Mouse (Mus musculus) cortical plate, adult 2 months (tissue): ENCODE measurements at regions not wholly inside any gene's neighbourhood (a gene's known extent, or its start where the extent isn't known, plus 50 kb on each side); places are given as distances from the start of the nearest gene placed in this dataset.

Experiments used
- CTCF ChIP-seq: fragments of 200-500 bp; IDR thresholded peaks from 2 replicates; pipeline ENCODE4 v1.5.1; 2011; ENCODE audit warnings: mild to moderate bottlenecking, control low read depth, low read length; ENCODE audit not compliant: insufficient read depth; ENCODE audit errors: extremely low read depth
- POLR2A ChIP-seq: fragments of 200-500 bp; IDR thresholded peaks from 2 replicates; pipeline ENCODE4 v1.6.1; 2011; ENCODE audit warnings: mild to moderate bottlenecking, low read length, control low read depth; ENCODE audit not compliant: insufficient read depth; ENCODE audit errors: extremely low read depth

GRCm38 (mm10) chr12:29280081-29280788, 247.9 kb upstream of the Myt1l start:
- no peak for TF ChIP-seq CTCF
- TF ChIP-seq POLR2A = no peak
